Mouse (Mus musculus) lung, embryonic 15.5 days (tissue): ENCODE measurements around the gene Gm12258. TPM values are rescaled to one million over a fixed set of nuclear protein-coding genes. Genes with fewer than 3 reads are reported as not detected.

Source experiments
- ATAC-seq: fragments of 200-750 bp; cut with Nextera tagmentation; 2 replicates; pipeline ENCODE4 v1.8.0; 2017; ENCODE audit warnings: moderate number of reproducible peaks, borderline replicate concordance; ENCODE audit not compliant: low FRiP score, low TSS enrichment; ENCODE audit errors: extremely low read depth
- H3K27ac ChIP-seq: fragments of 300-500 bp; sonication (generic); 2 replicates; pipeline ENCODE4 v1.5.1; 2015; ENCODE audit warnings: moderate library complexity, mild to moderate bottlenecking, inconsistent platforms
- H3K27me3 ChIP-seq: fragments of 300-500 bp; sonication (generic); 2 replicates; pipeline ENCODE4 v1.6.1; 2015; ENCODE audit warnings: inconsistent platforms
- H3K36me3 ChIP-seq: fragments of 300-500 bp; sonication (generic); 2 replicates; pipeline ENCODE4 v1.6.1; 2015; ENCODE audit warnings: inconsistent platforms
- H3K4me1 ChIP-seq: fragments of 300-500 bp; sonication (generic); 2 replicates; pipeline ENCODE4 v1.6.1; 2015; ENCODE audit warnings: inconsistent platforms
- H3K4me2 ChIP-seq: fragments of 300-500 bp; sonication (generic); 2 replicates; pipeline ENCODE4 v1.6.1; 2015; ENCODE audit warnings: inconsistent platforms, mild to moderate bottlenecking, moderate library complexity
- H3K4me3 ChIP-seq: fragments of 300-500 bp; sonication (generic); 2 replicates; pipeline ENCODE4 v1.5.1; 2015; ENCODE audit warnings: mild to moderate bottlenecking, inconsistent platforms
- H3K9ac ChIP-seq: fragments of 300-500 bp; sonication (generic); 2 replicates; pipeline ENCODE4 v1.6.1; 2015; ENCODE audit warnings: inconsistent platforms
- H3K9me3 ChIP-seq: fragments of 300-500 bp; sonication (generic); 2 replicates; pipeline ENCODE4 v1.6.1; 2016; ENCODE audit warnings: inconsistent platforms
- WGBS: fragments of 180-500 bp; shearing (Covaris S2); methylation state at CpG from one replicate; pipeline ENCODE4 v1.1.7; 2015; 5-methylcytosine and 5-hydroxymethylcytosine counted together
- polyA plus RNA-seq: library from polyadenylated mRNA; unstranded; fragments of >200 nt; fragmentation: Nextera tagmentation; extraction: Ambion mirVana; gene quantifications from 2 replicates; pipeline ENCODE4 v1.2.1, GENCODE M21; 2015

The Gm12258 gene
- polyA plus RNA-seq, 1 experiment from 2014 or later: 8.1 TPM

GRCm38 (mm10) chr11:58847636-58848035 is 678 bp downstream of the Gm12258 start:
- H3K36me3 ChIP-seq: peaks cover 16% of the 10 kb centered on the region
- 35% methylated on average over 9 of the region's 9 CpGs for WGBS
- H3K27me3 ChIP-seq: no peaks in the 10 kb centered on the region
- peak overlapping the region; percentile 92 for H3K9ac ChIP-seq
- H3K9me3 ChIP-seq: no peaks in the 10 kb centered on the region
- H3K4me3 ChIP-seq: peak overlapping the region; percentile 94
- H3K4me1 ChIP-seq: peaks cover 7% of the 10 kb centered on the region
- peak; percentile 5; the same call in 1 of the 2 replicates for ATAC-seq
- H3K27ac ChIP-seq: no peak overlapping the region
- peak overlapping the region; percentile 82 for H3K4me2 ChIP-seq

GRCm38 (mm10) chr11:58849731-58850130 is 2.8 kb downstream of the Gm12258 start:
- H3K4me3 ChIP-seq: no peak overlapping the region
- peaks cover 7% of the 10 kb centered on the region for H3K4me1 ChIP-seq
- no peak for ATAC-seq
- no peaks in the 10 kb centered on the region for H3K27me3 ChIP-seq
- H3K27ac ChIP-seq: no peak overlapping the region
- H3K9ac ChIP-seq: no peak overlapping the region
- 68% methylated on average over 2 of the region's 2 CpGs for WGBS
- H3K4me2 ChIP-seq: no peak overlapping the region
- no peaks in the 10 kb centered on the region for H3K9me3 ChIP-seq
- H3K36me3 ChIP-seq: peaks cover 21% of the 10 kb centered on the region

GRCm38 (mm10) chr11:58860744-58861143 is 13.8 kb downstream of the Gm12258 start:
- no peak for ATAC-seq
- Histone ChIP-seq H3K36me3 (peaks cover 49% of the 10 kb centered on the region), H3K27ac (no peak overlapping the region), H3K4me2 (no peak overlapping the region), H3K9ac (no peak overlapping the region), H3K27me3 (no peaks in the 10 kb centered on the region), H3K4me3 (no peak overlapping the region), H3K9me3 (peaks cover 9% of the 10 kb centered on the region; the same call in 1 of the 2 replicates), H3K4me1 (no peaks in the 10 kb centered on the region)
- WGBS: 94% methylated on average over 8 of the region's 8 CpGs

GRCm38 (mm10) chr11:58867039-58867953 is 20.3 kb downstream of the Gm12258 start, which contains the start of gene 2810021J22Rik:
2810021J22Rik (plus strand) TSS chr11:58867216.
- H3K36me3 ChIP-seq: peaks cover 5% of the 10 kb centered on the region
- peaks cover 4% of the 10 kb centered on the region; the same call in 1 of the 2 replicates for H3K4me1 ChIP-seq
- no peaks in the 10 kb centered on the region for H3K9me3 ChIP-seq
- ATAC-seq: peak; percentile 73
- H3K27ac ChIP-seq: peak within 1 kb of the TSS; percentile 69
- no peaks in the 10 kb centered on the region for H3K27me3 ChIP-seq
- peak within 1 kb of the TSS; percentile 77 for H3K4me3 ChIP-seq
- peak within 1 kb of the TSS; percentile 60 for H3K9ac ChIP-seq
- H3K4me2 ChIP-seq: peak within 1 kb of the TSS; percentile 63
- WGBS: 3% methylated on average over 37 of the region's 37 CpGs

- peaks cover 5% of the 10 kb centered on the region for H3K36me3 ChIP-seq
- peak overlapping the region; percentile 60; the same call in 1 of the 2 replicates for H3K9ac ChIP-seq
- no peaks in the 10 kb centered on the region for H3K27me3 ChIP-seq
- H3K4me3 ChIP-seq: peak overlapping the region; percentile 77
- H3K4me2 ChIP-seq: peak overlapping the region; percentile 63
- whole genome bisulfite sequencing: 84% methylated on average over 6 of the region's 6 CpGs
- no peak for ATAC-seq
- H3K4me1 ChIP-seq: peaks cover 4% of the 10 kb centered on the region; the same call in 1 of the 2 replicates
- no peaks in the 10 kb centered on the region for H3K9me3 ChIP-seq
- 0 out of 2 replicates have a peak overlapping the region, but pooled peaks have one; percentile 69 for H3K27ac ChIP-seq
Measured at GRCm38 (mm10) chr11:58867954-58868330, 21.0 kb downstream of the Gm12258 start.

- peaks cover 4% of the 10 kb centered on the region; the same call in 1 of the 2 replicates for H3K4me1 ChIP-seq
- H3K36me3 ChIP-seq: peaks cover 5% of the 10 kb centered on the region
- no peak overlapping the region for H3K9ac ChIP-seq
- WGBS: 71% methylated on average over 4 of the region's 4 CpGs
- H3K9me3 ChIP-seq: no peaks in the 10 kb centered on the region
- no peaks in the 10 kb centered on the region for H3K27me3 ChIP-seq
- H3K27ac ChIP-seq: no peak overlapping the region
- ATAC-seq: no peak
- no peak overlapping the region for H3K4me3 ChIP-seq
- H3K4me2 ChIP-seq: no peak overlapping the region
Measured at GRCm38 (mm10) chr11:58870961-58871360, 24.0 kb downstream of the Gm12258 start.

- H3K36me3 ChIP-seq: peaks cover 26% of the 10 kb centered on the region
- H3K9me3 ChIP-seq: no peaks in the 10 kb centered on the region
- H3K9ac ChIP-seq: no peak overlapping the region
- 86% methylated on average over 8 of the region's 8 CpGs for WGBS
- no peak overlapping the region for H3K27ac ChIP-seq
- H3K4me3 ChIP-seq: no peak overlapping the region
- H3K27me3 ChIP-seq: no peaks in the 10 kb centered on the region
- no peaks in the 10 kb centered on the region for H3K4me1 ChIP-seq
- H3K4me2 ChIP-seq: no peak overlapping the region
- no peak for ATAC-seq
Measured at GRCm38 (mm10) chr11:58883756-58884155, 36.8 kb downstream of the Gm12258 start.

- WGBS: 82% methylated on average over 10 of the region's 10 CpGs
- no peak overlapping the region for H3K4me3 ChIP-seq
- H3K4me2 ChIP-seq: no peak overlapping the region
- H3K27me3 ChIP-seq: no peaks in the 10 kb centered on the region
- no peak overlapping the region for H3K27ac ChIP-seq
- no peaks in the 10 kb centered on the region for H3K4me1 ChIP-seq
- no peak for ATAC-seq
- no peaks in the 10 kb centered on the region for H3K9me3 ChIP-seq
- H3K36me3 ChIP-seq: peaks cover 39% of the 10 kb centered on the region
- no peak overlapping the region for H3K9ac ChIP-seq
Measured at GRCm38 (mm10) chr11:58890511-58890910, 43.6 kb downstream of the Gm12258 start.

GRCm38 (mm10) chr11:58894456-58894855 is 47.5 kb downstream of the Gm12258 start:
- no peak overlapping the region for H3K4me2 ChIP-seq
- no peaks in the 10 kb centered on the region for H3K4me1 ChIP-seq
- peaks cover 62% of the 10 kb centered on the region for H3K36me3 ChIP-seq
- 59% methylated on average over 6 of the region's 6 CpGs for WGBS
- H3K9ac ChIP-seq: no peak overlapping the region
- no peak overlapping the region for H3K4me3 ChIP-seq
- H3K9me3 ChIP-seq: no peaks in the 10 kb centered on the region
- no peak overlapping the region for H3K27ac ChIP-seq
- ATAC-seq: no peak
- H3K27me3 ChIP-seq: no peaks in the 10 kb centered on the region

GRCm38 (mm10) chr11:58897485-58897884 is 50.5 kb downstream of the Gm12258 start:
- WGBS: 70% methylated on average over 6 of the region's 6 CpGs
- Histone ChIP-seq H3K27me3 (no peaks in the 10 kb centered on the region), H3K4me2 (no peak overlapping the region), H3K9ac (no peak overlapping the region), H3K9me3 (no peaks in the 10 kb centered on the region), H3K4me3 (no peak overlapping the region), H3K36me3 (peaks cover 46% of the 10 kb centered on the region), H3K27ac (no peak overlapping the region), H3K4me1 (no peaks in the 10 kb centered on the region)
- ATAC-seq: no peak

- no peak for ATAC-seq
- peaks cover 34% of the 10 kb centered on the region for H3K36me3 ChIP-seq
- H3K9me3 ChIP-seq: no peaks in the 10 kb centered on the region
Measured at GRCm38 (mm10) chr11:58901080-58901479, 54.1 kb downstream of the Gm12258 start.

More at GRCm38 (mm10) chr11:58901080-58901479, 54.1 kb downstream of the Gm12258 start:
- Histone ChIP-seq H3K27me3 (no peaks in the 10 kb centered on the region), H3K4me2 (no peak overlapping the region), H3K9ac (no peak overlapping the region), H3K4me1 (peaks cover 8% of the 10 kb centered on the region; the same call in 1 of the 2 replicates), H3K4me3 (no peak overlapping the region), H3K27ac (no peak overlapping the region)
